Mouse (Mus musculus) ES-Bruce4 (cell line): ENCODE data around the gene Ttc7. TPM values are rescaled to one million over a fixed set of nuclear protein-coding genes. Genes with fewer than 3 reads are reported as not detected.

Experiments used
- H3K27ac ChIP-seq: 2 replicates; pipeline ENCODE4 v1.5.1; 2012; ENCODE audit warnings: low read length, inconsistent platforms; ENCODE audit not compliant: insufficient read depth
- H3K27me3 ChIP-seq: 2 replicates; pipeline ENCODE4 v1.6.1; 2012; ENCODE audit warnings: mild to moderate bottlenecking, low read length, inconsistent platforms; ENCODE audit not compliant: control insufficient read depth, poor library complexity, insufficient read depth, severe bottlenecking
- H3K36me3 ChIP-seq: 2 replicates; pipeline ENCODE4 v1.6.1; 2012; ENCODE audit warnings: inconsistent platforms, mild to moderate bottlenecking, low read length, moderate library complexity; ENCODE audit not compliant: control insufficient read depth, poor library complexity, insufficient read depth, severe bottlenecking
- H3K4me1 ChIP-seq: one replicate; pipeline ENCODE4 v1.8.1; 2011; ENCODE audit warnings: low read length; ENCODE audit not compliant: control insufficient read depth, insufficient read depth
- H3K4me3 ChIP-seq: 2 replicates; pipeline ENCODE4 v1.5.1; 2011; ENCODE audit warnings: low read depth, mild to moderate bottlenecking, low read length
- H3K9ac ChIP-seq: 2 replicates; pipeline ENCODE4 v1.6.1; 2012; ENCODE audit warnings: low read depth, mild to moderate bottlenecking, inconsistent platforms; ENCODE audit not compliant: poor library complexity, severe bottlenecking
- H3K9me3 ChIP-seq: replicated peaks from 2 replicates; pipeline ENCODE4 v1.6.1; 2012; ENCODE audit warnings: mild to moderate bottlenecking, low read length, inconsistent platforms; ENCODE audit not compliant: control insufficient read depth, poor library complexity, insufficient read depth, severe bottlenecking
- CTCF ChIP-seq: IDR thresholded peaks from one replicate; pipeline ENCODE4 v1.8.1; 2011; ENCODE audit warnings: low read depth, low read length
- EP300 ChIP-seq: IDR thresholded peaks from 2 replicates; pipeline ENCODE4 v1.6.1; 2011; ENCODE audit warnings: low read depth, low read length; ENCODE audit not compliant: insufficient read depth
- POLR2A ChIP-seq: IDR thresholded peaks from one replicate; pipeline ENCODE4 v1.8.1; 2011; ENCODE audit warnings: low read length; ENCODE audit not compliant: insufficient read depth
- polyA plus RNA-seq: library from polyadenylated mRNA; stranded (reverse); fragments of >200 nt; gene quantifications from 2 replicates; pipeline ENCODE4 v1.2.4, GENCODE M21; 2011; ENCODE audit warnings: low read depth; ENCODE audit not compliant: missing spikeins, insufficient read depth, insufficient read length

The Ttc7 gene
- polyA plus RNA-seq, 1 experiment, result 10.7 TPM

- Histone ChIP-seq H3K9ac (no peak overlapping the region), H3K4me3 (no peak overlapping the region), H3K27ac (no peak overlapping the region), H3K4me1 (no peaks in the 10 kb centered on the region), H3K27me3 (no peaks in the 10 kb centered on the region), H3K36me3 (no peaks in the 10 kb centered on the region), H3K9me3 (no peaks in the 10 kb centered on the region)
- TF ChIP-seq CTCF (no peak), EP300 (no peak), POLR2A (no peak)
Measured at GRCm38 (mm10) chr17:87302014-87302794, 19.5 kb downstream of the Ttc7 start.

- Histone ChIP-seq H3K4me3 (no peak overlapping the region), H3K9me3 (no peaks in the 10 kb centered on the region), H3K27ac (no peak overlapping the region), H3K36me3 (no peaks in the 10 kb centered on the region), H3K9ac (no peak overlapping the region), H3K27me3 (no peaks in the 10 kb centered on the region), H3K4me1 (no peaks in the 10 kb centered on the region)
- TF ChIP-seq POLR2A (no peak), EP300 (no peak), CTCF (no peak)
Measured at GRCm38 (mm10) chr17:87304151-87304894, 21.6 kb downstream of the Ttc7 start.

- H3K9me3 ChIP-seq, result no peaks in the 10 kb centered on the region
- H3K27me3 ChIP-seq, result no peaks in the 10 kb centered on the region
- no peak overlapping the region for H3K4me3 ChIP-seq
- no peaks in the 10 kb centered on the region for H3K4me1 ChIP-seq
- H3K36me3 ChIP-seq, result no peaks in the 10 kb centered on the region
- TF ChIP-seq POLR2A (no peak), CTCF (no peak)
- H3K9ac ChIP-seq, result no peak overlapping the region
- no peak overlapping the region for H3K27ac ChIP-seq
Measured at GRCm38 (mm10) chr17:87305065-87305464, 22.4 kb downstream of the Ttc7 start.

- TF ChIP-seq CTCF (no peak), POLR2A (no peak), EP300 (no peak)
Measured at GRCm38 (mm10) chr17:87306746-87307145, 24.1 kb downstream of the Ttc7 start.

GRCm38 (mm10) chr17:87309073-87309788 is 26.5 kb downstream of the Ttc7 start:
- Histone ChIP-seq H3K36me3 (no peaks in the 10 kb centered on the region), H3K4me3 (no peak overlapping the region), H3K27me3 (no peaks in the 10 kb centered on the region), H3K4me1 (no peaks in the 10 kb centered on the region), H3K9ac (no peak overlapping the region), H3K9me3 (no peaks in the 10 kb centered on the region), H3K27ac (no peak overlapping the region)
- TF ChIP-seq CTCF (no peak), EP300 (no peak), POLR2A (no peak)

More at GRCm38 (mm10) chr17:87306746-87307145, 24.1 kb downstream of the Ttc7 start:
- Histone ChIP-seq H3K27ac (no peak overlapping the region), H3K36me3 (no peaks in the 10 kb centered on the region), H3K9me3 (no peaks in the 10 kb centered on the region), H3K4me1 (no peaks in the 10 kb centered on the region), H3K27me3 (no peaks in the 10 kb centered on the region), H3K4me3 (no peak overlapping the region), H3K9ac (no peak overlapping the region)

GRCm38 (mm10) chr17:87310497-87310896 is 27.8 kb downstream of the Ttc7 start:
- no peaks in the 10 kb centered on the region for H3K27me3 ChIP-seq
- H3K36me3 ChIP-seq, result no peaks in the 10 kb centered on the region
- no peak overlapping the region for H3K9ac ChIP-seq
- no peaks in the 10 kb centered on the region for H3K4me1 ChIP-seq
- no peak overlapping the region for H3K4me3 ChIP-seq
- H3K27ac ChIP-seq, result no peak overlapping the region
- TF ChIP-seq POLR2A (no peak), EP300 (no peak), CTCF (no peak)
- no peaks in the 10 kb centered on the region for H3K9me3 ChIP-seq
